Mouse (Mus musculus) erythroblast, embryonic 14.5 days (primary cell): ENCODE data around the gene Prkd3.

Source experiments
- GATA1 ChIP-seq: IDR thresholded peaks from 2 replicates; pipeline ENCODE4 v1.6.1; 2012; ENCODE audit warnings: low read length, inconsistent platforms, mixed read lengths
- TAL1 ChIP-seq: IDR thresholded peaks from 3 replicates; pipeline ENCODE4 v1.6.1; 2012; ENCODE audit warnings: low read length, inconsistent platforms, mixed read lengths

DNA sequence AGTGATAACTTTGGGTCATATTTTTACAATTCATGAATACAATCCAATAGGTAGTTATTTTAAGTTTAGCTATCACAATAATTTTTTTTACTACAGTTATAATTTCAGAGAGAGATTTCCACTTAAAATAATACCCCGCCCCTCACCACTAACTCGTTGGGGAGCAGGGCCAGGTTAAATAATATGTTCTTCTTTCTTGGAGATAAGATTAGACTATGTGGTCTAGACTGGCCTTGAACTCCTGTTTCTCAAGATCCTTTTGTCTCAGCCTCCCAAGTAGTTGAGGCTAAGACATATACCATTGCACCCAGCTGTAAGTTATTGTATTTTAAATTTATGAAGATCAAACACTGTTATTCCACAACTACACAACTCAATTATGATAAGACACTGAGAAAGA, 7.0 kb downstream of the Prkd3 start:
- no peak for TF ChIP-seq GATA1
- TF ChIP-seq TAL1: no peak
